Mouse (Mus musculus) brown adipose tissue, adult 24 weeks (tissue): ENCODE results near the gene Rab13. TPM values are rescaled to one million over a fixed set of nuclear protein-coding genes. Genes with fewer than 3 reads are reported as not detected.

Experiments used
- polyA plus RNA-seq: library from polyadenylated mRNA; stranded (reverse); fragments of >200 nt; gene quantifications from 2 replicates; pipeline ENCODE4 v1.2.4, GENCODE M21; 2012; ENCODE audit not compliant: missing spikeins, insufficient read depth, insufficient read length

Rab13 gene
- polyA plus RNA-seq, 1 experiment, result 11.5 TPM

Other genes starting within 250 kb of the Rab13 start
- 79.2 and 79.9 TPM in 2 replicates for gene Hax1, start 214.9 kb upstream of the Rab13 start, polyA plus RNA-seq
- gene 4933434E20Rik, start 162.1 kb upstream of the Rab13 start, polyA plus RNA-seq, result 62.5 and 63.0 TPM in 2 replicates
- 43.1 and 61.4 TPM in 2 replicates for gene Ubap2l, start 161.1 kb upstream of the Rab13 start, polyA plus RNA-seq
- 96.4 and 103 TPM in 2 replicates for gene Tpm3, start 141.0 kb upstream of the Rab13 start, polyA plus RNA-seq
- gene Nup210l, start 109.6 kb upstream of the Rab13 start, polyA plus RNA-seq, result 0.20 TPM in 1 of 2 replicates, not detected in the other
- 67.2 and 808 TPM in 2 replicates for gene Rps27, start within 50 bp of the Rab13 start, polyA plus RNA-seq
- gene Jtb, start 17.9 kb downstream of the Rab13 start, polyA plus RNA-seq, result 68.2 and 97.4 TPM in 2 replicates
- gene Creb3l4, start 29.8 kb downstream of the Rab13 start, polyA plus RNA-seq, result not detected in 2 replicates
- gene Slc39a1, start 34.5 kb downstream of the Rab13 start, polyA plus RNA-seq, result 46.7 and 53.9 TPM in 2 replicates
- gene Crtc2, start 40.5 kb downstream of the Rab13 start, polyA plus RNA-seq, result 20.0 and 25.7 TPM in 2 replicates
- 2.2 and 3.7 TPM in 2 replicates for gene Dennd4b, start 51.5 kb downstream of the Rab13 start, polyA plus RNA-seq
- gene Gatad2b, start 79.5 kb downstream of the Rab13 start, polyA plus RNA-seq, result 14.7 and 22.0 TPM in 2 replicates
- 0.52 and 2.1 TPM in 2 replicates for gene Slc27a3, start 176.2 kb downstream of the Rab13 start, polyA plus RNA-seq
- gene Ints3, start 219.9 kb downstream of the Rab13 start, polyA plus RNA-seq, result 12.6 and 13.2 TPM in 2 replicates